In the genomic region with DNA sequence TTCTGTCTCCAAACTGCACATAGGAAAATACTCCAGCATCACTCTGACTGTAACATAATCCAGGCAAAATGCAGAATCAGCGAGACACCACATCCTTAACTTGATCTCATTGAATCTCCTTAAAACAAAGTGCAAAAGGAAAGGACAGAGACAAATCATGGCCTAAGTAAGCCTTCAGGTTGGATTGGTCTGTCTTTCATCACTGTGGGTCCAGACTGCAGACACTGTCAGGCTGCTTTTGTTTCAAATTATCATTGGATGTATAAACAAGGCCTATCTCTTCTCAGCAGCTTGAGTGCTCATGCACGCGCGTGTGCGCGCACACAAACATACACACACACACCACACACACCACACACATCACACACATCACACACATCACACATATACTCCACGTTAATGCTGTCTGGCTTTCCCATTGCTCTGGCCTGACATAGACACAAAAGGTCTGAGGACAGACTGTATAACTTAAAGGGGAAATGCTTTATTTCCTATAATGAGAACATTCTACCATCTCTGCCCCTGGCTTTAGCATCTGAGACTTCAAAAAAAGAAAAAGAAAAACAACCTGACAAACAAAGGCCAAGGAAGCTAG, we compare ENCODE assay signal across 17 mouse cellular contexts.
DNase-seq lines count a peak whose midpoint lies in the region; ATAC-seq and TF ChIP-seq lines count a peak whose summit lies in the region.
"Had no signal": no experiment of that assay in that cellular context is flagged by ENCODE, and none has a peak within 500 bp of the region (broad histone marks: within the 10 kb centered on the region; RNA-seq: fewer than 3 reads in every experiment).

No protein-coding gene starts in this region.

- H3K4me2 ChIP-seq in forebrain, embryonic 13.5 days, result no peak overlapping the region
- no peak overlapping the region for H3K4me2 ChIP-seq in heart, embryonic 16.5 days (ENCODE audit: low read depth, low read length)
- H3K4me2 ChIP-seq in stomach, embryonic 14.5 days (replicated peaks; ENCODE audit: low read depth, low read length), result no peak overlapping the region
- H3K4me2 ChIP-seq in stomach, postnatal 0 days (replicated peaks; ENCODE audit: low read depth), result no peak overlapping the region
- H3K4me2 ChIP-seq: neural tube, embryonic 13.5 days had no signal

- no peak for TF ChIP-seq CTCF in stomach, postnatal 0 days (IDR thresholded peaks at IDR 0.05; ENCODE audit: low read depth)

- H3K27ac ChIP-seq in forebrain, embryonic 10.5 days, result peak overlapping the region; percentile 79
- H3K27ac ChIP-seq in forebrain, embryonic 13.5 days, result no peak overlapping the region
- H3K27ac ChIP-seq in heart, embryonic 16.5 days (ENCODE audit: low read length), result 0 out of 2 replicates have a peak overlapping the region, but pooled peaks have one; percentile 33
- peak overlapping the region; percentile 48; the same call in 1 of the 2 replicates for H3K27ac ChIP-seq in stomach, embryonic 14.5 days (ENCODE audit: low read length)
- no peak overlapping the region for H3K27ac ChIP-seq in stomach, postnatal 0 days (replicated peaks)
- H3K27ac ChIP-seq: neural tube, embryonic 13.5 days had no signal

- H3K4me1 ChIP-seq in forebrain, embryonic 10.5 days, result peaks cover 20% of the 10 kb centered on the region
- H3K4me1 ChIP-seq in forebrain, embryonic 13.5 days, result peaks cover 15% of the 10 kb centered on the region
- no peaks in the 10 kb centered on the region for H3K4me1 ChIP-seq in heart, embryonic 16.5 days (ENCODE audit: control insufficient read depth, insufficient read depth, low read length)
- no peaks in the 10 kb centered on the region for H3K4me1 ChIP-seq in stomach, embryonic 14.5 days (ENCODE audit: control insufficient read depth, insufficient read depth, low read length)
- H3K4me1 ChIP-seq in stomach, postnatal 0 days (replicated peaks; ENCODE audit: control insufficient read depth, insufficient read depth), result no peaks in the 10 kb centered on the region

- TF ChIP-seq EP300 in stomach, postnatal 0 days (optimal IDR thresholded peaks at IDR 0.05), result no peak

- ATAC-seq in forebrain, embryonic 13.5 days, result no peak
- no peak for ATAC-seq in heart, embryonic 16.5 days (replicated peaks; ENCODE audit: extremely low read depth, insufficient read depth, low FRiP score)
- ATAC-seq in stomach, embryonic 14.5 days (ENCODE audit: insufficient number of reproducible peaks, insufficient read depth, low FRiP score, low read depth), result no peak
- no peak for ATAC-seq in stomach, postnatal 0 days (ENCODE audit: low FRiP score, low TSS enrichment)
- no peak for ATAC-seq in inflammation-experienced regulatory T-cells, adult 6 months
- ATAC-seq: intestine, embryonic 16.5 days had no signal

- intact Hi-C loops in heart, postnatal 25 days (cut with DNase I), result no loop called here

- DNase-seq in forebrain, embryonic 10.5 days (ENCODE audit: extremely low spot score, low spot score), result no peak
- no peak for DNase-seq in heart, postnatal 25 days (ENCODE audit: low spot score)
- no peak for DNase-seq in stomach, postnatal 0 days (ENCODE audit: low spot score)
- DNase-seq in thymus, postnatal 36 days, result no peak
- DNase-seq: adrenal gland, postnatal 14 days; gastrocnemius, postnatal 36 days; kidney, postnatal 14 days; left cerebral cortex, postnatal 4 days; lung, adult 2 months; right cerebral cortex, adult 18-20 months; thymus, adult 18-20 months had no signal

- 79% methylated on average over 7 of the region's 7 CpGs for WGBS in forebrain, embryonic 10.5 days
- 81% methylated on average over 7 of the region's 7 CpGs for WGBS in forebrain, embryonic 13.5 days
- WGBS in heart, embryonic 16.5 days, result 65% methylated on average over 7 of the region's 7 CpGs
- 49% methylated on average over 7 of the region's 7 CpGs for WGBS in stomach, embryonic 14.5 days
- 58% methylated on average over 7 of the region's 7 CpGs for WGBS in stomach, postnatal 0 days

- no peak overlapping the region for H3K4me3 ChIP-seq in forebrain, embryonic 10.5 days
- no peak overlapping the region for H3K4me3 ChIP-seq in forebrain, embryonic 13.5 days
- no peak overlapping the region for H3K4me3 ChIP-seq in heart, embryonic 16.5 days (ENCODE audit: low read length)
- no peak overlapping the region for H3K4me3 ChIP-seq in stomach, embryonic 14.5 days (ENCODE audit: low read depth, low read length)
- H3K4me3 ChIP-seq in stomach, postnatal 0 days (ENCODE audit: low read depth, low read length), result no peak overlapping the region
- H3K4me3 ChIP-seq: neural tube, embryonic 13.5 days had no signal

- H3K9ac ChIP-seq in forebrain, embryonic 13.5 days, result no peak overlapping the region
- H3K9ac ChIP-seq in heart, embryonic 16.5 days (ENCODE audit: low read length), result no peak overlapping the region
- H3K9ac ChIP-seq in stomach, embryonic 14.5 days (replicated peaks; ENCODE audit: low read depth, low read length), result no peak overlapping the region
- no peak overlapping the region for H3K9ac ChIP-seq in stomach, postnatal 0 days (ENCODE audit: low read length)
- H3K9ac ChIP-seq: neural tube, embryonic 13.5 days had no signal

- no peaks in the 10 kb centered on the region for H3K36me3 ChIP-seq in forebrain, embryonic 10.5 days (replicated peaks)
- no peaks in the 10 kb centered on the region for H3K36me3 ChIP-seq in forebrain, embryonic 13.5 days (ENCODE audit: poor library complexity, severe bottlenecking)
- H3K36me3 ChIP-seq in heart, embryonic 16.5 days (ENCODE audit: control insufficient read depth, insufficient read depth), result no peaks in the 10 kb centered on the region
- H3K36me3 ChIP-seq in stomach, embryonic 14.5 days (ENCODE audit: control insufficient read depth, insufficient read depth, low read length), result no peaks in the 10 kb centered on the region
- H3K36me3 ChIP-seq in stomach, postnatal 0 days (ENCODE audit: control insufficient read depth, insufficient read depth, low read length), result no peaks in the 10 kb centered on the region
- H3K36me3 ChIP-seq: neural tube, embryonic 13.5 days had no signal

- H3K9me3 ChIP-seq in forebrain, embryonic 10.5 days, result no peaks in the 10 kb centered on the region
- H3K9me3 ChIP-seq in forebrain, embryonic 13.5 days (replicated peaks), result no peaks in the 10 kb centered on the region
- H3K9me3 ChIP-seq in heart, embryonic 16.5 days (replicated peaks; ENCODE audit: control insufficient read depth, low read length), result no peaks in the 10 kb centered on the region
- no peaks in the 10 kb centered on the region for H3K9me3 ChIP-seq in stomach, embryonic 14.5 days (ENCODE audit: control insufficient read depth, low read depth, low read length)
- no peaks in the 10 kb centered on the region for H3K9me3 ChIP-seq in stomach, postnatal 0 days (ENCODE audit: control insufficient read depth, low read length)
- H3K9me3 ChIP-seq: neural tube, embryonic 13.5 days had no signal

- H3K27me3 ChIP-seq in forebrain, embryonic 10.5 days (ENCODE audit: poor library complexity, severe bottlenecking), result no peaks in the 10 kb centered on the region
- no peaks in the 10 kb centered on the region for H3K27me3 ChIP-seq in forebrain, embryonic 13.5 days
- H3K27me3 ChIP-seq in heart, embryonic 16.5 days (ENCODE audit: control insufficient read depth, insufficient read depth, low read length), result no peaks in the 10 kb centered on the region
- no peaks in the 10 kb centered on the region for H3K27me3 ChIP-seq in stomach, embryonic 14.5 days (ENCODE audit: control insufficient read depth, insufficient read depth, low read length)
- no peaks in the 10 kb centered on the region for H3K27me3 ChIP-seq in stomach, postnatal 0 days (ENCODE audit: control insufficient read depth, insufficient read depth, low read length)
- H3K27me3 ChIP-seq: neural tube, embryonic 13.5 days had no signal

Comparison
In these comparisons a context has a peak if more than half of its experiments do, and no peak if none do; other contexts are left out.
1. H3K27ac ChIP-seq: peak in forebrain, embryonic 10.5 days (single experiment), heart, embryonic 16.5 days (single experiment) and stomach, embryonic 14.5 days (single experiment); none in forebrain, embryonic 13.5 days (single experiment) and stomach, postnatal 0 days (single experiment).